ENCODE assay signal across 8 mouse cellular contexts in the genomic region with DNA sequence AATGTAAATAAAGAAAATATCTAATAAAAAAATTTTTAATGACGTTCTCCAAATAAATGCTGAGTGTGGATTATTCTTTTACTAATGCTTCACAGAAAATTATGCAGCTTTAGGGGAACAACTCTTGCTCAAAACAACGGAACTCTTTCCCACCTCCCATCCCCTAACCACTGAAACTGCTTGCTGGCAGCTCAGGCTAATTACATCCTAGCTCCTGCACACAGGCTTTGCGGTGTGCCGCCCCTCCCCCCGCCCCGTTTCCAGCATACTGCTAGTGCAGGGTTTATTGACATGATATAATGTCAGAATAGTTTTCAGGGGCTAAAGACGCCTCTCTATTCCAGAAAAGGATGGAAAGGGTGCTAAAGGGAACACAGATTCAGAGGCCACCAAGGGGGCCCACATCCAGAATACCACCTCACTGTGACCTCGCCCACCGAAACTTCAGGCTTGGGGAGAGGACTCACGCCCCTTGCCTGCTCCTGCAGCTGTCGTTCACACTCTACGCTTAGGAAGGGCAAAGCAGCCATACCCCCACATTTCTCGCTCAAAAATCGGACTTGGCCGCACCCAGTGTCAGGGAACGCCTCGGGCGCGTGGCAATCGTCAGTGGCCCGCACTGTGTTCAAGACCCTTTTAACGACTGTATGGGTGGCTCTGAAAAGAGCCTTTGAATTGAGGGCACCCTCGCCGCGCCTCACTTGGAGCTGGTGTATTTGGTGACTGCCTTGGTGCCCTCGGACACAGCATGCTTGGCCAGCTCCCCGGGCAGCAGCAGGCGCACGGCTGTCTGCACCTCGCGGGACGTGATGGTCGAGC. TPM values are rescaled to one million over a fixed set of nuclear protein-coding genes. Genes with fewer than 3 reads are reported as not detected.
DNase-seq lines count a peak whose midpoint lies in the region; ATAC-seq and TF ChIP-seq lines count a peak whose summit lies in the region.

No protein-coding gene starts in this region.

- H3K9me3 ChIP-seq in heart, embryonic 12.5 days (replicated peaks) = no peaks in the 10 kb centered on the region
- no peaks in the 10 kb centered on the region for H3K9me3 ChIP-seq in CH12.LX (replicated peaks; ENCODE audit: low read length)
- H3K9me3 ChIP-seq in embryonic facial prominence, embryonic 11.5 days (replicated peaks; ENCODE audit: control insufficient read depth, low read length) = no peaks in the 10 kb centered on the region
- no peaks in the 10 kb centered on the region for H3K9me3 ChIP-seq in hindbrain, postnatal 0 days (ENCODE audit: low read length)
- H3K9me3 ChIP-seq in midbrain, embryonic 11.5 days (ENCODE audit: control insufficient read depth, low read length) = no peaks in the 10 kb centered on the region

- dilution Hi-C loops in CH12.LX (cut with MboI; ENCODE audit: extremely low pct_ligation_motif_present, extremely low pct_unique_long_range_greater_than_20kb, low sequenced_read_pairs) = no loop called here

- peak overlapping the region; percentile 88 for H3K27ac ChIP-seq in heart, embryonic 12.5 days (ENCODE audit: poor library complexity, severe bottlenecking)
- peak overlapping the region; percentile 62 for H3K27ac ChIP-seq in CH12.LX (ENCODE audit: insufficient read depth, low read depth)
- H3K27ac ChIP-seq in embryonic facial prominence, embryonic 11.5 days (replicated peaks; ENCODE audit: low read depth, low read length) = peak overlapping the region; percentile 78
- H3K27ac ChIP-seq in hindbrain, postnatal 0 days = peak overlapping the region; percentile 99
- H3K27ac ChIP-seq in midbrain, embryonic 11.5 days (ENCODE audit: low read depth, low read length) = peak overlapping the region; percentile 95

- WGBS in heart, embryonic 12.5 days = 1% methylated on average over 33 of the region's 33 CpGs
- WGBS in embryonic facial prominence, embryonic 11.5 days = 1% methylated on average over 33 of the region's 33 CpGs
- under 1% methylated on average over 33 of the region's 33 CpGs for WGBS in hindbrain, postnatal 0 days
- under 1% methylated on average over 33 of the region's 33 CpGs for WGBS in midbrain, embryonic 11.5 days

- H3K4me3 ChIP-seq in heart, embryonic 12.5 days = peak overlapping the region; percentile 93
- peak overlapping the region; percentile 24 to 60 (median 30) for H3K4me3 ChIP-seq in CH12.LX (replicated peaks in 1 of 3; ENCODE audit: low read depth in 2 of 3, low read length in 2 of 3, poor library complexity in 1 of 3)
- H3K4me3 ChIP-seq in embryonic facial prominence, embryonic 11.5 days (ENCODE audit: low read depth, low read length) = peak overlapping the region; percentile 42
- peak overlapping the region; percentile 89 for H3K4me3 ChIP-seq in hindbrain, postnatal 0 days (ENCODE audit: low read length)
- peak overlapping the region; percentile 88 for H3K4me3 ChIP-seq in midbrain, embryonic 11.5 days (ENCODE audit: low read depth, low read length)

- no peak; the same call in 1 of the 2 replicates for TF ChIP-seq RAD21 in CH12.LX (IDR thresholded peaks at IDR 0.05; ENCODE audit: low read depth, low read length)

- ATAC-seq in heart, embryonic 12.5 days (ENCODE audit: insufficient number of reproducible peaks, low FRiP score) = 0 out of 2 replicates have a peak, but pooled peaks have one; percentile 40
- ATAC-seq in embryonic facial prominence, embryonic 11.5 days (replicated peaks; ENCODE audit: insufficient number of reproducible peaks, low FRiP score, low TSS enrichment, low read depth) = peak; percentile 6; the same call in 1 of the 2 replicates
- peak; percentile 0 for ATAC-seq in hindbrain, postnatal 0 days
- peak; percentile 12 for ATAC-seq in midbrain, embryonic 11.5 days (ENCODE audit: low FRiP score)

- H3K4me2 ChIP-seq in heart, embryonic 12.5 days = peak overlapping the region; percentile 95
- peak overlapping the region; percentile 58 for H3K4me2 ChIP-seq in CH12.LX (ENCODE audit: insufficient read depth, low read depth, poor library complexity, severe bottlenecking)
- H3K4me2 ChIP-seq in embryonic facial prominence, embryonic 11.5 days (ENCODE audit: low read depth, low read length) = peak overlapping the region; percentile 82
- peak overlapping the region; percentile 82 for H3K4me2 ChIP-seq in hindbrain, postnatal 0 days (ENCODE audit: low read depth, low read length)
- peak overlapping the region; percentile 95 for H3K4me2 ChIP-seq in midbrain, embryonic 11.5 days

- in situ Hi-C loops in CH12.LX (cut with MboI; ENCODE audit: low pct_ligation_motif_present, low pct_unique_long_range_greater_than_20kb, low sequenced_read_pairs) = no loop called here

- peaks cover 19% of the 10 kb centered on the region for H3K36me3 ChIP-seq in heart, embryonic 12.5 days
- peaks cover 2 to 14% of the 10 kb centered on the region in 2 experiments for H3K36me3 ChIP-seq in CH12.LX (replicated peaks in 1 of 2; ENCODE audit: control insufficient read depth in 1 of 2, insufficient read depth in 1 of 2, low read length in 1 of 2)
- no peaks in the 10 kb centered on the region for H3K36me3 ChIP-seq in embryonic facial prominence, embryonic 11.5 days (replicated peaks; ENCODE audit: control insufficient read depth, insufficient read depth, low read depth, low read length)
- H3K36me3 ChIP-seq in hindbrain, postnatal 0 days (ENCODE audit: insufficient read depth, low read length) = no peaks in the 10 kb centered on the region
- H3K36me3 ChIP-seq in midbrain, embryonic 11.5 days (ENCODE audit: control insufficient read depth, insufficient read depth, low read length) = no peaks in the 10 kb centered on the region

- peaks cover 16% of the 10 kb centered on the region for H3K27me3 ChIP-seq in heart, embryonic 12.5 days (replicated peaks)
- H3K27me3 ChIP-seq in CH12.LX (replicated peaks) = peaks cover 31% of the 10 kb centered on the region
- peaks cover 5% of the 10 kb centered on the region; the same call in 1 of the 2 replicates for H3K27me3 ChIP-seq in embryonic facial prominence, embryonic 11.5 days (ENCODE audit: control insufficient read depth, insufficient read depth, low read length)
- no peaks in the 10 kb centered on the region for H3K27me3 ChIP-seq in hindbrain, postnatal 0 days (ENCODE audit: insufficient read depth, low read length)
- H3K27me3 ChIP-seq in midbrain, embryonic 11.5 days (ENCODE audit: control insufficient read depth, insufficient read depth, low read length) = peaks cover 10% of the 10 kb centered on the region; the same call in 1 of the 2 replicates

- H3K9ac ChIP-seq in heart, embryonic 12.5 days = peak overlapping the region; percentile 90
- H3K9ac ChIP-seq in CH12.LX (ENCODE audit: insufficient read depth, low read depth) = peak overlapping the region; percentile 51
- peak overlapping the region; percentile 69 for H3K9ac ChIP-seq in embryonic facial prominence, embryonic 11.5 days (replicated peaks; ENCODE audit: low read length)
- H3K9ac ChIP-seq in hindbrain, postnatal 0 days (replicated peaks; ENCODE audit: low read length) = peak overlapping the region; percentile 90
- H3K9ac ChIP-seq in midbrain, embryonic 11.5 days (ENCODE audit: low read length) = peak overlapping the region; percentile 98

- peaks cover 2% of the 10 kb centered on the region; the same call in 1 of the 2 replicates for H3K79me2 ChIP-seq in CH12.LX (replicated peaks; ENCODE audit: control insufficient read depth, extremely low read depth, insufficient read depth, poor library complexity, severe bottlenecking)

- no peak for DNase-seq in heart, adult 8-10 months (ENCODE audit: low spot score)
- DNase-seq in CH12.LX (ENCODE audit: extremely low read depth) = peak; percentile 80
- DNase-seq in embryonic facial prominence, embryonic 11.5 days (ENCODE audit: low spot score) = peak; percentile 64
- peak; percentile 78 for DNase-seq in hindbrain, postnatal 0 days (ENCODE audit: low spot score)
- DNase-seq in midbrain, embryonic 11.5 days (ENCODE audit: low spot score, missing footprints) = peak; percentile 96
- DNase-seq in thymus, postnatal 0 days (ENCODE audit: low spot score) = peak; percentile 82
- no peak for DNase-seq in frontal cortex, postnatal 14 days (ENCODE audit: low spot score in 2 of 2)

- peaks cover 33% of the 10 kb centered on the region for H3K4me1 ChIP-seq in heart, embryonic 12.5 days (replicated peaks)
- peaks cover 8 to 36% of the 10 kb centered on the region in 2 experiments for H3K4me1 ChIP-seq in CH12.LX (ENCODE audit: control insufficient read depth in 1 of 2, insufficient read depth in 2 of 2)
- H3K4me1 ChIP-seq in embryonic facial prominence, embryonic 11.5 days (ENCODE audit: control insufficient read depth, insufficient read depth, low read length) = no peaks in the 10 kb centered on the region
- peaks cover 14% of the 10 kb centered on the region for H3K4me1 ChIP-seq in hindbrain, postnatal 0 days (ENCODE audit: insufficient read depth, low read length)
- H3K4me1 ChIP-seq in midbrain, embryonic 11.5 days (ENCODE audit: control insufficient read depth, insufficient read depth, low read length) = peaks cover 33% of the 10 kb centered on the region

- TF ChIP-seq CTCF in CH12.LX (conservative IDR thresholded peaks at IDR 0.05 in 1 of 2, IDR thresholded peaks at IDR 0.05 in 1 of 2; ENCODE audit: low read depth in 2 of 2, low read length in 2 of 2) = no peak
- peak; percentile 22; the same call in 1 of the 2 replicates for TF ChIP-seq CTCF in hindbrain, postnatal 0 days (IDR thresholded peaks at IDR 0.05; ENCODE audit: low read depth)

- peak; percentile 52 for TF ChIP-seq EP300 in CH12.LX (IDR thresholded peaks at IDR 0.05; ENCODE audit: low read length)

- TF ChIP-seq POLR2A in CH12.LX (IDR thresholded peaks at IDR 0.05; ENCODE audit: low read depth, low read length) = peak; percentile 40; the same call in 1 of the 2 replicates

RNA-seq across cellular contexts. Expression of a gene that starts 0.9 kb away (rescaled TPM):
- polyA plus RNA-seq in heart, embryonic 12.5 days (2016; fragmentation: Nextera tagmentation; extraction: Ambion mirVana) = 26.5 and 28.4 TPM in 2 replicates
- 10 to 100 TPM; 10.5 to 17.8 (median 16.0) TPM for total RNA-seq in heart, adult 8-10 months (2022)
- total RNA-seq in CH12.LX (2012; rRNA removed) = 97.2 and 125 TPM in 2 replicates
- total RNA-seq in CH12.LX (2014; rRNA removed) = 4.4 and 6.1 TPM in 2 replicates
- 0.79 and 1.2 TPM in 2 replicates for polyA plus RNA-seq in CH12.LX (2012; ENCODE audit: insufficient read length, low read depth)
- polyA plus RNA-seq in embryonic facial prominence, embryonic 11.5 days (2014; fragmentation: Nextera tagmentation; extraction: Ambion mirVana) = 33.0 and 35.0 TPM in 2 replicates
- total RNA-seq in hindbrain, postnatal 0 days (2014; rRNA removed) = 218 and 236 TPM in 2 replicates
- polyA plus RNA-seq in hindbrain, postnatal 0 days (2015; fragmentation: Nextera tagmentation; extraction: Ambion mirVana) = 49.6 and 53.3 TPM in 2 replicates
- polyA plus RNA-seq in midbrain, embryonic 11.5 days (2014; fragmentation: Nextera tagmentation; extraction: Ambion mirVana) = 57.8 and 61.8 TPM in 2 replicates
- polyA plus RNA-seq in thymus, postnatal 0 days (2015; fragmentation: Nextera tagmentation; extraction: Ambion mirVana) = 52.3 and 52.8 TPM in 2 replicates

RNA-seq across cellular contexts. Expression of a gene that starts 0.9 kb away (rescaled TPM):
- 1.1 and 1.5 TPM in 2 replicates for polyA plus RNA-seq in heart, embryonic 12.5 days (2016; fragmentation: Nextera tagmentation; extraction: Ambion mirVana)
- total RNA-seq in heart, adult 8-10 months (2022) = under 1 TPM in 3 of 4 experiments, not detected in 1; 0.06 to 0.20 (median 0.08) TPM
- total RNA-seq in CH12.LX (2012; rRNA removed) (0.21 and 0.47 TPM in 2 replicates), CH12.LX (2014; rRNA removed) (not detected in 2 replicates)
- 0.20 and 0.49 TPM in 2 replicates for polyA plus RNA-seq in CH12.LX (2012; ENCODE audit: insufficient read length, low read depth)
- polyA plus RNA-seq in embryonic facial prominence, embryonic 11.5 days (2014; fragmentation: Nextera tagmentation; extraction: Ambion mirVana) = 0.14 and 0.39 TPM in 2 replicates
- total RNA-seq in hindbrain, postnatal 0 days (2014; rRNA removed) = 2.8 and 4.3 TPM in 2 replicates
- 0.55 and 0.74 TPM in 2 replicates for polyA plus RNA-seq in hindbrain, postnatal 0 days (2015; fragmentation: Nextera tagmentation; extraction: Ambion mirVana)
- 0.45 and 0.62 TPM in 2 replicates for polyA plus RNA-seq in midbrain, embryonic 11.5 days (2014; fragmentation: Nextera tagmentation; extraction: Ambion mirVana)
- polyA plus RNA-seq in thymus, postnatal 0 days (2015; fragmentation: Nextera tagmentation; extraction: Ambion mirVana) = 0.29 and 0.44 TPM in 2 replicates

RNA-seq across cellular contexts. Expression of a gene that starts 4.8 kb away (rescaled TPM):
- 8.5 and 11.6 TPM in 2 replicates for polyA plus RNA-seq in heart, embryonic 12.5 days (2016; fragmentation: Nextera tagmentation; extraction: Ambion mirVana)
- 1 to 10 TPM in 3 of 4 experiments, not detected in 1; 1.3 to 1.4 (median 1.3) TPM for total RNA-seq in heart, adult 8-10 months (2022)
- total RNA-seq in CH12.LX (2012; rRNA removed) (0.34 TPM in 1 of 2 replicates, not detected in the other), CH12.LX (2014; rRNA removed) (not detected in 2 replicates)
- polyA plus RNA-seq in CH12.LX (2012; ENCODE audit: insufficient read length, low read depth) = not detected in 2 replicates
- polyA plus RNA-seq in embryonic facial prominence, embryonic 11.5 days (2014; fragmentation: Nextera tagmentation; extraction: Ambion mirVana) = 45.1 and 52.2 TPM in 2 replicates
- 625 and 1,276 TPM in 2 replicates for total RNA-seq in hindbrain, postnatal 0 days (2014; rRNA removed)
- 103 and 109 TPM in 2 replicates for polyA plus RNA-seq in hindbrain, postnatal 0 days (2015; fragmentation: Nextera tagmentation; extraction: Ambion mirVana)
- 99.9 and 101 TPM in 2 replicates for polyA plus RNA-seq in midbrain, embryonic 11.5 days (2014; fragmentation: Nextera tagmentation; extraction: Ambion mirVana)
- 50.8 and 57.5 TPM in 2 replicates for polyA plus RNA-seq in thymus, postnatal 0 days (2015; fragmentation: Nextera tagmentation; extraction: Ambion mirVana)

RNA-seq across cellular contexts. Expression of a gene that starts 14.8 kb away (rescaled TPM):
- polyA plus RNA-seq in heart, embryonic 12.5 days (2016; fragmentation: Nextera tagmentation; extraction: Ambion mirVana) = 208 and 213 TPM in 2 replicates
- total RNA-seq in heart, adult 8-10 months (2022) = 100 to 1,000 TPM; 165 to 184 (median 175) TPM
- total RNA-seq in CH12.LX (2012; rRNA removed) (185 and 230 TPM in 2 replicates), CH12.LX (2014; rRNA removed) (175 and 188 TPM in 2 replicates)
- 181 and 195 TPM in 2 replicates for polyA plus RNA-seq in CH12.LX (2012; ENCODE audit: insufficient read length, low read depth)
- 315 and 331 TPM in 2 replicates for polyA plus RNA-seq in embryonic facial prominence, embryonic 11.5 days (2014; fragmentation: Nextera tagmentation; extraction: Ambion mirVana)
- total RNA-seq in hindbrain, postnatal 0 days (2014; rRNA removed) = 975 and 1,069 TPM in 2 replicates
- 649 and 670 TPM in 2 replicates for polyA plus RNA-seq in hindbrain, postnatal 0 days (2015; fragmentation: Nextera tagmentation; extraction: Ambion mirVana)
- polyA plus RNA-seq in midbrain, embryonic 11.5 days (2014; fragmentation: Nextera tagmentation; extraction: Ambion mirVana) = 354 and 381 TPM in 2 replicates
- polyA plus RNA-seq in thymus, postnatal 0 days (2015; fragmentation: Nextera tagmentation; extraction: Ambion mirVana) = 245 and 268 TPM in 2 replicates

RNA-seq across cellular contexts. Expression of a gene that starts 24.3 kb away (rescaled TPM):
- polyA plus RNA-seq in heart, embryonic 12.5 days (2016; fragmentation: Nextera tagmentation; extraction: Ambion mirVana) = 27.6 and 30.8 TPM in 2 replicates
- total RNA-seq in heart, adult 8-10 months (2022) = 10 to 100 TPM; 14.7 to 18.9 (median 16.5) TPM
- total RNA-seq in CH12.LX (2012; rRNA removed) = 32.5 and 33.2 TPM in 2 replicates
- total RNA-seq in CH12.LX (2014; rRNA removed) = 22.5 and 23.2 TPM in 2 replicates
- 21.8 and 23.0 TPM in 2 replicates for polyA plus RNA-seq in CH12.LX (2012; ENCODE audit: insufficient read length, low read depth)
- polyA plus RNA-seq in embryonic facial prominence, embryonic 11.5 days (2014; fragmentation: Nextera tagmentation; extraction: Ambion mirVana) = 15.0 and 18.4 TPM in 2 replicates
- total RNA-seq in hindbrain, postnatal 0 days (2014; rRNA removed) = 31.7 and 31.8 TPM in 2 replicates
- polyA plus RNA-seq in hindbrain, postnatal 0 days (2015; fragmentation: Nextera tagmentation; extraction: Ambion mirVana) = 14.1 and 15.9 TPM in 2 replicates
- polyA plus RNA-seq in midbrain, embryonic 11.5 days (2014; fragmentation: Nextera tagmentation; extraction: Ambion mirVana) = 17.6 and 18.5 TPM in 2 replicates
- 49.6 and 54.0 TPM in 2 replicates for polyA plus RNA-seq in thymus, postnatal 0 days (2015; fragmentation: Nextera tagmentation; extraction: Ambion mirVana)

Comparison
In these comparisons a context has a peak if more than half of its experiments do, and no peak if none do; other contexts are left out.
1. H3K4me3 ChIP-seq: peak in every context shown above with its lines; median percentile 93 in heart, embryonic 12.5 days; 89 in hindbrain, postnatal 0 days; 88 in midbrain, embryonic 11.5 days; 42 in embryonic facial prominence, embryonic 11.5 days; 30 in CH12.LX.
2. DNase-seq: peak in CH12.LX (single experiment), embryonic facial prominence, embryonic 11.5 days (single experiment), hindbrain, postnatal 0 days (single experiment), midbrain, embryonic 11.5 days (single experiment) and thymus, postnatal 0 days (single experiment); none in heart, adult 8-10 months (single experiment) and frontal cortex, postnatal 14 days (0 of 2).
3. RNA of a gene that starts 0.9 kb away (polyA plus RNA-seq): 57.8 to 61.8 TPM in midbrain, embryonic 11.5 days, 52.3 to 52.8 TPM in thymus, postnatal 0 days, 49.6 to 53.3 TPM in hindbrain, postnatal 0 days, 33.0 to 35.0 TPM in embryonic facial prominence, embryonic 11.5 days and 26.5 to 28.4 TPM in heart, embryonic 12.5 days; 0.79 to 1.2 TPM in CH12.LX; every median in the first group is over 10 times any median in the second.
4. Peak in every context shown above with its lines, with median percentiles within 50 percentile points of each other: ATAC-seq, H3K27ac ChIP-seq, H3K4me2 ChIP-seq and H3K9ac ChIP-seq.